Mouse (Mus musculus) thymus, adult 2 months (tissue): Measurements from ENCODE around the gene Syt1. TPM values are rescaled to one million over a fixed set of nuclear protein-coding genes. Genes with fewer than 3 reads are reported as not detected.

ENCODE experiments used
- DNase-seq: peaks from one replicate; pipeline ENCODE4 v3.0.0; 2021
- H3K27ac ChIP-seq: fragments of 200-500 bp; 2 replicates; pipeline ENCODE4 v1.5.1; 2012; ENCODE audit warnings: low read length, control low read depth; ENCODE audit not compliant: control insufficient read depth, insufficient read depth
- H3K27me3 ChIP-seq: fragments of 200-500 bp; 2 replicates; pipeline ENCODE4 v1.6.1; 2012; ENCODE audit warnings: mild to moderate bottlenecking, low read length, moderate library complexity, mixed read lengths; ENCODE audit not compliant: control insufficient read depth, insufficient read depth
- H3K36me3 ChIP-seq: fragments of 200-500 bp; 2 replicates; pipeline ENCODE4 v1.6.1; 2012; ENCODE audit warnings: mild to moderate bottlenecking, low read length, moderate library complexity; ENCODE audit not compliant: control insufficient read depth, insufficient read depth
- H3K4me1 ChIP-seq: fragments of 200-500 bp; replicated peaks from 2 replicates; pipeline ENCODE4 v1.6.1; 2012; ENCODE audit warnings: low read length; ENCODE audit not compliant: control insufficient read depth, insufficient read depth
- H3K4me3 ChIP-seq: fragments of 200-500 bp; 2 replicates; pipeline ENCODE4 v1.5.1; 2012; ENCODE audit warnings: mild to moderate bottlenecking, low read length, control low read depth, moderate library complexity; ENCODE audit not compliant: control insufficient read depth, insufficient read depth
- CTCF ChIP-seq: fragments of 200-500 bp; IDR thresholded peaks from 2 replicates; pipeline ENCODE4 v1.5.1; 2012; ENCODE audit warnings: mild to moderate bottlenecking, control low read depth, low read length, moderate library complexity, borderline replicate concordance; ENCODE audit not compliant: control insufficient read depth, poor library complexity, insufficient read depth; ENCODE audit errors: extremely low read depth
- POLR2A ChIP-seq: fragments of 200-500 bp; IDR thresholded peaks from 2 replicates; pipeline ENCODE4 v1.6.1; 2012; ENCODE audit warnings: mild to moderate bottlenecking, low read length, control low read depth, moderate library complexity; ENCODE audit not compliant: control insufficient read depth, poor library complexity, insufficient read depth; ENCODE audit errors: extremely low read depth
- WGBS: fragments of 180-500 bp; shearing (Covaris S2); methylation state at CpG from one replicate; pipeline ENCODE4 v1.1.7; 2018; 5-methylcytosine and 5-hydroxymethylcytosine counted together
- polyA plus RNA-seq: library from polyadenylated mRNA; depleted of rRNA; stranded (reverse); fragments of >200 nt; gene quantifications from 2 replicates; pipeline ENCODE4 v1.2.3, GENCODE M21; 2012

Gene Syt1
- polyA plus RNA-seq, 1 experiment: 2.0 TPM

DNA sequence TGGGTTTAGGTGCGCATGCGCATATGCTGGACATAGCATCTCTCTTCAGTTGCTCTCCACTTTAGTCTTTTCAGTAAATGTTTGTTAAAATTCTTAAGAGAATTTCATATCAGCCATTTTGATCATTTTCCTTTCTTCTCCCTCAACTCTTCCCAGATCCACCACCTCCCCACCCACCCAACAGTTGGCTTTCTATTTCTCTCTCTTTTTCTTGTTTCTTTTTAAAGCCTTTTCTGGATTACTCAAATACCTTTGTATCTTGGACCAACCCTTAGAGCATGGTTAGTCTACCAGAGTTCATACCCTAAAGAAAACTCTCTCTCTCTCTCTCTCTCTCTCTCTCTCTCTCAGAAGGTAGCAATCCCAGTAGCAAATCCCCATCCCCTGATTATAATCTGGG is 553.7 kb downstream of the Syt1 start:
- Histone ChIP-seq H3K4me1 (no peaks in the 10 kb centered on the region), H3K27ac (no peak overlapping the region), H3K27me3 (no peaks in the 10 kb centered on the region), H3K4me3 (no peak overlapping the region), H3K36me3 (no peaks in the 10 kb centered on the region)
- WGBS: 100% methylated on average over 2 of the region's 2 CpGs
- DNase-seq: no peak
- TF ChIP-seq CTCF (no peak), POLR2A (no peak)

DNA sequence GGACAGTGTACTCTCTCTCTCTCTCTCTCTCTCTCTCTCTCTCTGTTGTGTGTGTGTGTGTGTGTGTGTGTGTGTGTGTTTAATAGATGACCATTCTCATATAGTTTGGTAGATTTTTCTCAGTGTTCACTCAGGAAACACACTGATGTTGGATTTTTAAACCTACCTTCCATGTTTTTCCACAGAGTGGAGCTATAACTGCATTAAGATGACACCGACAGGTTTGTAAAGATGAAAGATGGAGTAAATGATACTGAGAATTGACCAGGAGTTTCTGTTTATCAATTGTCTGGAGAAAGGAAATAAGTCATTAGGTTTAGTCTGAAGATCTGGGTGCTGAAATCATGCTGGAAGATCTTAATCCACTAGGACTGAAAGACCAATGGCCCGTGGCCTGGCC is 554.9 kb downstream of the Syt1 start:
- 95% methylated on average over 2 of the region's 2 CpGs for WGBS
- H3K36me3 ChIP-seq: no peaks in the 10 kb centered on the region
- no peak for DNase-seq
- no peak overlapping the region for H3K4me3 ChIP-seq
- no peak overlapping the region for H3K27ac ChIP-seq
- TF ChIP-seq POLR2A (no peak), CTCF (no peak)
- no peaks in the 10 kb centered on the region for H3K27me3 ChIP-seq
- H3K4me1 ChIP-seq: no peaks in the 10 kb centered on the region

DNA sequence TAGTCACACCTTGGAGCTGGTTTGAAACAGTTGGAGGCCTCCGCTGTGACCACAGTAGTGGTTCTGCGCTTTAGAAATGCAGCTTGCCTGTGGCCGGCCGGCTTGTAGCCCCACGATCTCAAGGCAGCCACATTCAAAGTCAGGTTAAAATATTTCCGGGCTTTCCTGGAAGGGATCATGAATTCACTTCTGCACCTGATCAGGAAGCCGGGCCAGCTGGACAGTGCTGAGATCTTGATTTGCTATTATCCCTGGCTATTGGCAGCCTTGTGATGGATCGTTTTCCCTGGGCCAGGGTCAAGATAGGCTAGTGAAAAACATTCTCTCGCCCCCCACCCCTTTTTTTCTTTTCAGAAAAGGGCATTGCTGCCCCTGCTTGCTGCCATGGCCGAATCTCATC is 555.6 kb downstream of the Syt1 start:
- Histone ChIP-seq H3K4me3 (no peak overlapping the region), H3K27ac (no peak overlapping the region), H3K27me3 (no peaks in the 10 kb centered on the region), H3K36me3 (no peaks in the 10 kb centered on the region), H3K4me1 (no peaks in the 10 kb centered on the region)
- no peak for DNase-seq
- WGBS: 92% methylated on average over 10 of the region's 10 CpGs
- TF ChIP-seq CTCF: no peak
- TF ChIP-seq POLR2A: no peak

DNA sequence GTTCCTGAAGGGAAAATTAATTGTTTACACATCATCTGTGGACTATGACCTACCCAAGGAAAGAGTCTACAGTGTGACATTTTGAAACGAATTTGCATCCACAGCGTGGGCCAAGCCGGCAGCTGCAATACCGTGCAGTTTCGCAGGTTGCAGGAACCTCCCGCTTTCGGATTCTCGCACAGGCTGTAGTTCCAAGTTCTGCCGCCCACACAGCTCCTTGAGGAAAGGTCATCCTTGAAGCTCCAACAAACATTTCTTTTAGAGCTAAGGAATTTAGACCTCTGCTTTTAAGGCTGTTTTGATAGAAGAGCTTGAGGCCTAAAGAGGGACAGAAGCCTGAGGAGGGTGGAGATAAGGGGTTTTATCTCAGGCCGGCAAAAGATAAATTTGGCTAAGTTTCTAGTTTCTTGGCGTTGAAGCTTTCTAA is 556.1 kb downstream of the Syt1 start:
- H3K27ac ChIP-seq: no peak overlapping the region
- DNase-seq: no peak
- 94% methylated on average over 11 of the region's 11 CpGs for WGBS
- no peak overlapping the region for H3K4me3 ChIP-seq
- no peaks in the 10 kb centered on the region for H3K27me3 ChIP-seq
- no peaks in the 10 kb centered on the region for H3K4me1 ChIP-seq
- no peaks in the 10 kb centered on the region for H3K36me3 ChIP-seq
- TF ChIP-seq CTCF (no peak), POLR2A (no peak)

DNA sequence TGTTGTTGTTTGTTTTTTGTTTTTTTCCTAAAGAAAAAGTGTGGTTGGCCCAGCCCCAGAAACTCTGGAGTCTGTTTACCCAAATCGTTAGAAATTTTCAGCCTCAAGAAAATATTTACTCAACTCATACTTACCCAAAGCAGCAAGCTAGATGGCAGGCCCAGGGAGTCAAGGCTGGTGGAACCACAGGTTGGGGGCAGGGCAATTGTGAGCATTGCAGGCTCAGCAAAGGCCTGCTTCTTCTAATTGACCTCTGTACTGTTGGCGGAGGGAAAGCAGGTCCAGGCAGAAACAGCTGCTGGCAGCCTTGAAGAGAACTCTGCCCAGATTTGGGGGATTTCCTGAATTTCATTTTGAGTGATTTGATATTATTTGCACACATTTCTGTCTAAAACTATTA is 557.2 kb downstream of the Syt1 start:
- no peak for DNase-seq
- H3K27me3 ChIP-seq: no peaks in the 10 kb centered on the region
- 78% methylated on average over 2 of the region's 2 CpGs for WGBS

DNA sequence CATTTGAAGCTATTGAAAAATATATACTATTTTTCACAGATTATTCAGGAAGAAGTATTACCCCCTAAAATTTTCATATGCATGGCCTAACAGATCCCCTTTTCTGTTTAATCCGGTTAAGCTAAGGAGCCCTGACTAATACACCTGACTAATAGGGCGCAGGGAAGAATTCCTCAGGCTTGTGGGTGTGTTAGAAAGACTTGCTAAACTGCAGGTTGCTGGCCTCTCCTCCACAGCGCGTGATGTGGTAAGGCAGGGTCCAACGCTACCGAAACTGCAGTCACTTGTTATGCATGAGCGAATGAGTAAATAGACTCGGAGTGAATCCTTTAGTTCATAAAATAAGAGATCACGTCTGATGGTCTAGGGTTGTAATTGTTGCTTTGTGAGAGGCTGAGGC is 558.4 kb downstream of the Syt1 start:
- H3K4me1 ChIP-seq: no peaks in the 10 kb centered on the region
- WGBS: 97% methylated on average over 9 of the region's 9 CpGs
- no peak overlapping the region for H3K27ac ChIP-seq
- DNase-seq: no peak
- H3K27me3 ChIP-seq: no peaks in the 10 kb centered on the region
- TF ChIP-seq POLR2A (no peak), CTCF (no peak)
- H3K4me3 ChIP-seq: no peak overlapping the region
- H3K36me3 ChIP-seq: no peaks in the 10 kb centered on the region

More for the DNA sequence above, 557.2 kb downstream of the Syt1 start:
- Histone ChIP-seq H3K27ac (no peak overlapping the region), H3K36me3 (no peaks in the 10 kb centered on the region), H3K4me1 (no peaks in the 10 kb centered on the region), H3K4me3 (no peak overlapping the region)
- TF ChIP-seq CTCF: no peak
- no peak for TF ChIP-seq POLR2A

DNA sequence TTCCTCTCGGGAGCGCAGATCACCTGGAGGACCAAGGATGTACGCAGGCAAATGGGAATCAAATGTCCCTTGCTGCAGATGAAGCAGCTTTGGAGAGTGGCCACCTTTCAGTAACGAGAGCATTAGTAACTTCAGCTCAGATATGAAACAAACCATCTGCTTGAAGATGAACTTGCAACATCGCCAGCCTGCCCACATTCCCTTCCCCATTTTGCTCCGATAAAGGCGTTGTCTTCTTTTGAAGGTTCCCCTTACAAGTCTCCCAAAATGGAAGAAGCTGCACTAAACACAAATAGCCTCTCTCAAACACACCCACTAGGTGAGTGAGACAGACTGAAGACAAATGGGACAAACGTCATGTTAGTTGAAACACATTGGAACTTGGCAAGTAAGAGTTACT is 559.3 kb downstream of the Syt1 start:
- TF ChIP-seq CTCF (no peak), POLR2A (no peak)
- H3K27ac ChIP-seq: no peak overlapping the region
- no peaks in the 10 kb centered on the region for H3K27me3 ChIP-seq
- H3K4me1 ChIP-seq: no peaks in the 10 kb centered on the region
- no peak for DNase-seq
- H3K36me3 ChIP-seq: no peaks in the 10 kb centered on the region
- H3K4me3 ChIP-seq: no peak overlapping the region
- WGBS: 90% methylated on average over 8 of the region's 8 CpGs
